Mouse (Mus musculus): Measurements from ENCODE around the gene Batf. TPM values are rescaled to one million over a fixed set of nuclear protein-coding genes. Genes with fewer than 3 reads are reported as not detected.

Batf gene
- polyA plus RNA-seq (2016; fragmentation: Nextera tagmentation; extraction: Ambion mirVana), result 0.56 and 1.5 TPM in 2 replicates

- ATAC-seq (ENCODE audit: low FRiP score), result no peak
- H3K4me2 ChIP-seq, result no peak within 1 kb of the TSS
- no peaks in the 10 kb centered on the region for H3K36me3 ChIP-seq (replicated peaks)
- H3K9me3 ChIP-seq, result no peaks in the 10 kb centered on the region
- no peak within 1 kb of the TSS for H3K9ac ChIP-seq
- H3K27me3 ChIP-seq, result 0 out of 2 replicates have a peak, but pooled peaks cover 3% of the 10 kb centered on the region
- no peak within 1 kb of the TSS for H3K4me3 ChIP-seq (replicated peaks)
- no peak within 1 kb of the TSS for H3K27ac ChIP-seq
- H3K4me1 ChIP-seq, result no peaks in the 10 kb centered on the region
- WGBS, result 46% methylated on average over 22 of the region's 22 CpGs
Observed at GRCm38 (mm10) chr12:85686466-85687216, at the start of gene Batf. Gene Batf, plus strand, starts transcription at chr12:85686669.

GRCm38 (mm10) chr12:85637932-85638331 is 48.5 kb upstream of the Batf start:
- Histone ChIP-seq H3K4me3 (replicated peaks) (no peak overlapping the region), H3K9me3 (no peaks in the 10 kb centered on the region), H3K27ac (no peak overlapping the region), H3K36me3 (replicated peaks) (no peaks in the 10 kb centered on the region; the same call in 1 of the 2 replicates), H3K4me1 (peaks cover 6% of the 10 kb centered on the region; the same call in 1 of the 2 replicates), H3K27me3 (no peaks in the 10 kb centered on the region), H3K9ac (no peak overlapping the region), H3K4me2 (no peak overlapping the region)
- no peak for ATAC-seq (ENCODE audit: low FRiP score)
- WGBS, result 88% methylated on average over 9 of the region's 9 CpGs

GRCm38 (mm10) chr12:85638541-85639325 is 47.7 kb upstream of the Batf start:
- 75% methylated on average over 20 of the region's 20 CpGs for WGBS

GRCm38 (mm10) chr12:85639326-85640008 is 47.0 kb upstream of the Batf start:
- WGBS, result 83% methylated on average over 12 of the region's 12 CpGs
- Histone ChIP-seq H3K27ac (no peak overlapping the region), H3K4me3 (replicated peaks) (no peak overlapping the region), H3K27me3 (no peaks in the 10 kb centered on the region), H3K4me1 (peaks cover 6% of the 10 kb centered on the region; the same call in 1 of the 2 replicates), H3K4me2 (no peak overlapping the region), H3K9me3 (no peaks in the 10 kb centered on the region), H3K9ac (no peak overlapping the region), H3K36me3 (replicated peaks) (no peaks in the 10 kb centered on the region; the same call in 1 of the 2 replicates)
- no peak for ATAC-seq (ENCODE audit: low FRiP score)

More at GRCm38 (mm10) chr12:85638541-85639325, 47.7 kb upstream of the Batf start:
- Histone ChIP-seq H3K36me3 (replicated peaks) (no peaks in the 10 kb centered on the region; the same call in 1 of the 2 replicates), H3K27ac (no peak overlapping the region), H3K27me3 (no peaks in the 10 kb centered on the region), H3K9ac (no peak overlapping the region), H3K4me1 (peaks cover 6% of the 10 kb centered on the region; the same call in 1 of the 2 replicates), H3K4me2 (no peak overlapping the region), H3K9me3 (no peaks in the 10 kb centered on the region), H3K4me3 (replicated peaks) (no peak overlapping the region)
- ATAC-seq (ENCODE audit: low FRiP score), result no peak

- Histone ChIP-seq H3K4me3 (replicated peaks) (no peak overlapping the region), H3K9me3 (no peaks in the 10 kb centered on the region), H3K9ac (no peak overlapping the region), H3K27ac (no peak overlapping the region), H3K36me3 (replicated peaks) (no peaks in the 10 kb centered on the region; the same call in 1 of the 2 replicates), H3K4me1 (peaks cover 6% of the 10 kb centered on the region; the same call in 1 of the 2 replicates), H3K27me3 (no peaks in the 10 kb centered on the region), H3K4me2 (no peak overlapping the region)
- WGBS, result 85% methylated on average over 10 of the region's 10 CpGs
- no peak for ATAC-seq (ENCODE audit: low FRiP score)
Observed at GRCm38 (mm10) chr12:85640852-85641563, 45.5 kb upstream of the Batf start.

GRCm38 (mm10) chr12:85641564-85641931 is 44.9 kb upstream of the Batf start:
- H3K27ac ChIP-seq, result no peak overlapping the region
- 58% methylated on average over 4 of the region's 4 CpGs for WGBS
- ATAC-seq (ENCODE audit: low FRiP score), result no peak

GRCm38 (mm10) chr12:85643735-85644134 is 42.7 kb upstream of the Batf start:
- peaks cover 6% of the 10 kb centered on the region; the same call in 1 of the 2 replicates for H3K4me1 ChIP-seq
- WGBS, result 77% methylated on average over 5 of the region's 5 CpGs
- H3K9ac ChIP-seq, result no peak overlapping the region
- no peak overlapping the region for H3K4me3 ChIP-seq (replicated peaks)
- no peaks in the 10 kb centered on the region; the same call in 1 of the 2 replicates for H3K36me3 ChIP-seq (replicated peaks)
- no peaks in the 10 kb centered on the region for H3K9me3 ChIP-seq
- no peak for ATAC-seq (ENCODE audit: low FRiP score)
- no peak overlapping the region for H3K27ac ChIP-seq
- H3K4me2 ChIP-seq, result no peak overlapping the region
- H3K27me3 ChIP-seq, result no peaks in the 10 kb centered on the region

More at GRCm38 (mm10) chr12:85641564-85641931, 44.9 kb upstream of the Batf start:
- H3K27me3 ChIP-seq, result no peaks in the 10 kb centered on the region
- no peak overlapping the region for H3K4me2 ChIP-seq
- H3K9me3 ChIP-seq, result no peaks in the 10 kb centered on the region
- H3K4me1 ChIP-seq, result peaks cover 6% of the 10 kb centered on the region; the same call in 1 of the 2 replicates
- no peak overlapping the region for H3K4me3 ChIP-seq (replicated peaks)
- no peaks in the 10 kb centered on the region; the same call in 1 of the 2 replicates for H3K36me3 ChIP-seq (replicated peaks)
- no peak overlapping the region for H3K9ac ChIP-seq

- H3K36me3 ChIP-seq (replicated peaks), result no peaks in the 10 kb centered on the region
- no peak overlapping the region for H3K27ac ChIP-seq
- H3K9ac ChIP-seq, result no peak overlapping the region
- WGBS, result 87% methylated on average over 4 of the region's 4 CpGs
- no peaks in the 10 kb centered on the region for H3K4me1 ChIP-seq
- ATAC-seq (ENCODE audit: low FRiP score), result no peak
- H3K4me3 ChIP-seq (replicated peaks), result no peak overlapping the region
- no peaks in the 10 kb centered on the region for H3K9me3 ChIP-seq
- no peak overlapping the region for H3K4me2 ChIP-seq
- no peaks in the 10 kb centered on the region for H3K27me3 ChIP-seq
Observed at GRCm38 (mm10) chr12:85645664-85646063, 40.8 kb upstream of the Batf start.

- no peaks in the 10 kb centered on the region for H3K4me1 ChIP-seq
- no peak overlapping the region for H3K27ac ChIP-seq
- ATAC-seq (ENCODE audit: low FRiP score), result no peak
- 45% methylated on average over 10 of the region's 10 CpGs for WGBS
- no peaks in the 10 kb centered on the region for H3K27me3 ChIP-seq
- H3K4me3 ChIP-seq (replicated peaks), result no peak overlapping the region
- H3K9ac ChIP-seq, result no peak overlapping the region
- no peak overlapping the region for H3K4me2 ChIP-seq
- no peaks in the 10 kb centered on the region for H3K36me3 ChIP-seq (replicated peaks)
- no peaks in the 10 kb centered on the region for H3K9me3 ChIP-seq
Observed at GRCm38 (mm10) chr12:85647346-85647745, 39.1 kb upstream of the Batf start.

- H3K4me3 ChIP-seq (replicated peaks), result no peak overlapping the region
- 100% methylated on average over 1 of the region's 1 CpGs for WGBS
- no peaks in the 10 kb centered on the region for H3K9me3 ChIP-seq
- H3K27ac ChIP-seq, result no peak overlapping the region
- H3K4me1 ChIP-seq, result no peaks in the 10 kb centered on the region
- H3K27me3 ChIP-seq, result no peaks in the 10 kb centered on the region
- ATAC-seq (ENCODE audit: low FRiP score), result no peak
- no peak overlapping the region for H3K9ac ChIP-seq
- no peak overlapping the region for H3K4me2 ChIP-seq
- no peaks in the 10 kb centered on the region for H3K36me3 ChIP-seq (replicated peaks)
Observed at GRCm38 (mm10) chr12:85647955-85648354, 38.5 kb upstream of the Batf start.

GRCm38 (mm10) chr12:85659319-85659718 is 27.1 kb upstream of the Batf start:
- H3K4me1 ChIP-seq, result peaks cover 3% of the 10 kb centered on the region; the same call in 1 of the 2 replicates
- WGBS, result 43% methylated on average over 2 of the region's 2 CpGs
- H3K4me3 ChIP-seq (replicated peaks), result no peak overlapping the region
- H3K9me3 ChIP-seq, result no peaks in the 10 kb centered on the region
- H3K9ac ChIP-seq, result no peak overlapping the region
- no peaks in the 10 kb centered on the region for H3K36me3 ChIP-seq (replicated peaks)
- no peak overlapping the region for H3K27ac ChIP-seq
- no peak overlapping the region for H3K4me2 ChIP-seq
- no peaks in the 10 kb centered on the region for H3K27me3 ChIP-seq
- no peak for ATAC-seq (ENCODE audit: low FRiP score)
